Mouse (Mus musculus) NIH3T3 (cell line): ENCODE measurements around the gene Rnf123.

Experiments
- DNase-seq: peaks from one replicate; pipeline ENCODE4 v3.0.0-alpha.2; 2012; ENCODE audit warnings: low read depth

Rnf123 gene

GRCm38 (mm10) chr9:108082988-108083431 lies at the start of gene Rnf123:
Rnf123 (minus strand) TSS chr9:108083346.
- DNase-seq, result no peak

GRCm38 (mm10) chr9:108132373-108132772 lies 49.2 kb upstream of the Rnf123 start:
- no peak for DNase-seq

- no peak for DNase-seq
These were observed 48.4 kb upstream of the Rnf123 start for GRCm38 (mm10) chr9:108131502-108131901.

GRCm38 (mm10) chr9:108129042-108129948 lies 46.1 kb upstream of the Rnf123 start:
- no peak for DNase-seq

GRCm38 (mm10) chr9:108128248-108128647 lies 45.1 kb upstream of the Rnf123 start:
- DNase-seq, result peak; percentile 55

- no peak for DNase-seq
These were observed 43.5 kb upstream of the Rnf123 start for GRCm38 (mm10) chr9:108126436-108127180.

GRCm38 (mm10) chr9:108125731-108126130 lies 42.6 kb upstream of the Rnf123 start:
- DNase-seq, result no peak

- peak; percentile 54 for DNase-seq
These were observed 40.8 kb upstream of the Rnf123 start for GRCm38 (mm10) chr9:108123916-108124315.

GRCm38 (mm10) chr9:108121170-108121969 lies 38.2 kb upstream of the Rnf123 start:
- peak; percentile 48 for DNase-seq

- DNase-seq, result peak; percentile 86
These were observed 37.5 kb upstream of the Rnf123 start for GRCm38 (mm10) chr9:108120671-108121070.

GRCm38 (mm10) chr9:108119891-108120411 lies 36.8 kb upstream of the Rnf123 start:
- DNase-seq, result peak; percentile 87

- DNase-seq, result no peak
These were observed 34.0 kb upstream of the Rnf123 start for GRCm38 (mm10) chr9:108117143-108117542.

- no peak for DNase-seq
These were observed 32.3 kb upstream of the Rnf123 start for GRCm38 (mm10) chr9:108115290-108116077.

- no peak for DNase-seq
These were observed 29.7 kb upstream of the Rnf123 start for GRCm38 (mm10) chr9:108112719-108113340.

GRCm38 (mm10) chr9:108111593-108112121 lies 28.5 kb upstream of the Rnf123 start:
- no peak for DNase-seq

- no peak for DNase-seq
These were observed 28.0 kb upstream of the Rnf123 start for GRCm38 (mm10) chr9:108111101-108111592.

GRCm38 (mm10) chr9:108110160-108110559 lies 27.0 kb upstream of the Rnf123 start:
- no peak for DNase-seq

GRCm38 (mm10) chr9:108107867-108108266 lies 24.7 kb upstream of the Rnf123 start:
- DNase-seq, result no peak

GRCm38 (mm10) chr9:108106090-108106489 lies 22.9 kb upstream of the Rnf123 start:
- no peak for DNase-seq

GRCm38 (mm10) chr9:108105549-108105863 lies 22.4 kb upstream of the Rnf123 start:
- DNase-seq, result no peak
